Mouse (Mus musculus) embryonic facial prominence, embryonic 10.5 days (tissue): ENCODE data around the gene Casp8ap2. TPM values are rescaled to one million over a fixed set of nuclear protein-coding genes. Genes with fewer than 3 reads are reported as not detected.

ENCODE experiments used
- DNase-seq: peaks from one replicate; pipeline ENCODE4 v3.0.0-alpha.2; 2017; ENCODE audit warnings: low spot score
- H3K27ac ChIP-seq: fragments of 300-500 bp; sonication (generic); replicated peaks from 2 replicates; pipeline ENCODE4 v1.5.1; 2016; ENCODE audit warnings: mild to moderate bottlenecking
- H3K27me3 ChIP-seq: fragments of 300-500 bp; sonication (generic); replicated peaks from 2 replicates; pipeline ENCODE4 v1.6.1; 2016; ENCODE audit warnings: low read depth, mild to moderate bottlenecking; ENCODE audit not compliant: poor library complexity, severe bottlenecking
- H3K36me3 ChIP-seq: fragments of 300-500 bp; sonication (generic); replicated peaks from 2 replicates; pipeline ENCODE4 v1.6.1; 2016; ENCODE audit warnings: mild to moderate bottlenecking, moderate library complexity
- H3K4me1 ChIP-seq: fragments of 300-500 bp; sonication (generic); 2 replicates; pipeline ENCODE4 v1.6.1; 2016
- H3K4me3 ChIP-seq: fragments of 300-500 bp; sonication (generic); 2 replicates; pipeline ENCODE4 v1.5.1; 2016; ENCODE audit warnings: mild to moderate bottlenecking, moderate library complexity
- H3K9me3 ChIP-seq: fragments of 300-500 bp; sonication (generic); 2 replicates; pipeline ENCODE4 v1.6.1; 2016; ENCODE audit warnings: mild to moderate bottlenecking
- WGBS: fragments of 180-500 bp; shearing (Covaris S2); methylation state at CpG from one replicate; pipeline ENCODE4 v1.1.7; 2016; 5-methylcytosine and 5-hydroxymethylcytosine counted together
- polyA plus RNA-seq: library from polyadenylated mRNA; unstranded; fragments of >200 nt; fragmentation: Nextera tagmentation; extraction: Ambion mirVana; gene quantifications from 2 replicates; pipeline ENCODE4 v1.2.1, GENCODE M21; 2016

Gene Casp8ap2
- polyA plus RNA-seq, 1 experiment from 2014 or later = 76.8 TPM

DNA sequence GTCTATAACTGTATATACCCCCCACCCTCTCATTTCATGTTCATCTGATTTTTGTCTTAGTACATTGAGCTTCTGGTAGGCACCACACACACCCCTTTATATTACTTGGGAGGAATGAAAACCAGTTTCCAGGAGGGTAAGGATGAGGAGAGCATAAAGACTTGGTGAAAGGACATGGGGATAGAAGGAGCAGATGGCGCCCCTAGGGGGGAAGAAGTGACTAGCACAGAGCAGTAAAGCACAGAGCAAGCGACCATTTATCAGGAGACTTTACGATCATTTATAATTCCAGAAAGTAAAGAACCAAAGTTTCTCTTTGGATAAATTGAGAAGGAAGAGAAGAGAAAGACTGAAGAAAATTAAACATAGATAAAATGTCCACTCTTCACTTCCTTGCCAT is 65.6 kb downstream of the Casp8ap2 start:
- Histone ChIP-seq H3K4me3 (no peak overlapping the region), H3K27ac (no peak overlapping the region), H3K36me3 (peaks cover 99% of the 10 kb centered on the region), H3K27me3 (no peaks in the 10 kb centered on the region), H3K9me3 (no peaks in the 10 kb centered on the region), H3K4me1 (no peaks in the 10 kb centered on the region)
- no peak for DNase-seq
- 76% methylated on average over 3 of the region's 3 CpGs for WGBS

DNA sequence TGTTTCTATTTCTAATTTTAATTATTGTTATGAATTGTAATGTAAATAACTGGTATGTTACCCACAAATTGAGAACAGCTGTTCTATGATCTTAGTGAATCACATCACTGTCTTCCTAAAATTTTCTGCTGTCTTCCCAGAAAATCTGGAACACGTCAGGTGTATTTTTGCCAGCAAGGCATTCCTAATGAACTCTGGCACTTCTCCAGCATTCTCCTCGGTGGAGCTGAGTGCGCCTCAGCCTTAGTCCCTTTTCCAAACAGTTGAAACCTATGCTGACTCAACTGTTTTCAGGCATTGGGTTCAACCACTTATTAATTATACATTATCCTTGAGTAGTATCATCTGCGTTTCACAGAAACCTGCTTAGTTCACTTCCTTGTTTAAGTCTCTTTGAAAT is 67.2 kb downstream of the Casp8ap2 start:
- peaks cover 99% of the 10 kb centered on the region for H3K36me3 ChIP-seq
- no peaks in the 10 kb centered on the region for H3K9me3 ChIP-seq
- no peaks in the 10 kb centered on the region for H3K4me1 ChIP-seq
- WGBS = 93% methylated on average over 4 of the region's 4 CpGs
- DNase-seq = no peak
- no peak overlapping the region for H3K4me3 ChIP-seq
- no peaks in the 10 kb centered on the region for H3K27me3 ChIP-seq
- no peak overlapping the region for H3K27ac ChIP-seq

- 90% methylated on average over 6 of the region's 6 CpGs for WGBS
- Histone ChIP-seq H3K4me3 (no peak overlapping the region), H3K9me3 (no peaks in the 10 kb centered on the region), H3K36me3 (peaks cover 97% of the 10 kb centered on the region), H3K27me3 (no peaks in the 10 kb centered on the region), H3K4me1 (no peaks in the 10 kb centered on the region), H3K27ac (no peak overlapping the region)
- DNase-seq = no peak
Measured at GRCm38 (mm10) chr4:32683061-32683582, 67.9 kb downstream of the Casp8ap2 start.

Other genes with a start within 250 kb of the Casp8ap2 start
- gene Gja10, start 12.7 kb upstream of the Casp8ap2 start, polyA plus RNA-seq = 0.07 and 0.16 TPM in 2 replicates
- 22.4 and 23.3 TPM in 2 replicates for gene Mdn1, start 41.7 kb downstream of the Casp8ap2 start, polyA plus RNA-seq
- 95.6 and 112 TPM in 2 replicates for gene Lyrm2, start 184.8 kb downstream of the Casp8ap2 start, polyA plus RNA-seq